Mouse (Mus musculus): Measurements from ENCODE around the gene Aox4.

DNA sequence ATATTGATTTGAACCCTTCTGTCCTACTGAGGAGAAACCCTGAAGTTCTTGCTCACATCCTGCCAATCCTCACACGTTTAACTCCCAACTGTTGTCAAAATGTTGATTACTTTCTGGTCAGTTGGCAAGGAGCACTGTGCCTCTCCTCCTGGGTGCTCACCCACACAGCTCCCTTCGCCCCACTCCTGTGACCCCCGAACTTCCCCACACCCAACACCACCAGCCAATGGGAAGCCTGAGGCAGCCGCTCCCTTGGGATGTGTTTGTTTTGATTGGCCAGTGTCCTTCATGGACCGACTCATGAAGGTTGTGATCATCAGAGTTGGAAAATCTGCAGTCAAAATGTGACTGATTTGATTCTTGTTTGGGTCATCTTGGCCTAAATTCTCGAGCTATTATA, 88.2 kb downstream of the Aox4 start:
- TF ChIP-seq CTCF (IDR thresholded peaks at IDR 0.05; ENCODE audit: insufficient read depth, low read length) (no peak), POLR2A (IDR thresholded peaks at IDR 0.05; ENCODE audit: borderline replicate concordance, extremely low read depth, low read depth, low read length) (no peak)
